Mouse (Mus musculus): ENCODE data around the gene Maco1. TPM values are rescaled to one million over a fixed set of nuclear protein-coding genes. Genes with fewer than 3 reads are reported as not detected.

Maco1 gene
- total RNA-seq, 1 experiment, result 56.1 TPM

DNA sequence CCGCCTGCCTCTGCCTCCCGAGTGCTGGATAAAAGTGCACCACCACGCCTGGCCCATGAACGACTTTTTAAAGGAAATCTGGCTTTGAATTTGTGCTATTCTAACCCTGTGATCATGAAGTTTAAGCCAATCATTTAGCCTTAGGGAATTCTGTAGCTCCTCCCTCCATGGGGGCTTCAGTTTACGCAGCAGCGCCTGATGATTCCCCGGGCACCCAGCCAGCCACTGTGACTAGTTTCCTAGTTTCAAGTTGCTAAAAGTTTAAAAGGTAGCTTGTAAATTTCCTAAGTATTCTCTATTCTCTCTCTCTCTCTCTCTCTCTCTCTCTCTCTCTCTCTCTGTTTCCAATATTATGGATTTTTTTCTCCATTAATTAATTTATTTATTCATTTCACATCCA, 76.9 kb downstream of the Maco1 start:
- Histone ChIP-seq H3K4me3 (ENCODE audit: insufficient read depth in 1 of 2, low read depth in 1 of 2, low read length in 2 of 2, poor library complexity in 1 of 2, severe bottlenecking in 1 of 2) (no peak overlapping the region), H3K4me1 (ENCODE audit: control insufficient read depth in 2 of 2, insufficient read depth in 2 of 2, low read length in 2 of 2, poor library complexity in 1 of 2) (peaks cover 0 to 34% of the 10 kb centered on the region in 2 experiments; a peak in 2 of 4 replicates), H3K9me3 (ENCODE audit: control insufficient read depth, insufficient read depth, low read depth, low read length) (no peaks in the 10 kb centered on the region), H3K27ac (ENCODE audit: insufficient read depth, low read depth, low read length, poor library complexity, severe bottlenecking) (no peak overlapping the region), H3K36me3 (ENCODE audit: control insufficient read depth, insufficient read depth, low read length, poor library complexity, severe bottlenecking) (no peaks in the 10 kb centered on the region), H3K9ac (ENCODE audit: insufficient read depth, low read depth, low read length, poor library complexity, severe bottlenecking) (no peak overlapping the region)
- in situ Hi-C loops (cut with MboI; ENCODE audit: low sequenced_read_pairs in 2 of 2, unreplicated experiment in 2 of 2), result no loop called here
- TF ChIP-seq HCFC1 (IDR thresholded peaks at IDR 0.05; ENCODE audit: borderline replicate concordance, insufficient read depth, low read length), result no peak
- no peak for TF ChIP-seq MAFK (IDR thresholded peaks at IDR 0.05; ENCODE audit: insufficient read depth, low read depth, low read length)
- TF ChIP-seq CHD2 (IDR thresholded peaks at IDR 0.05; ENCODE audit: low read depth, low read length), result no peak
- TF ChIP-seq ZNF384 (IDR thresholded peaks at IDR 0.05; ENCODE audit: low read depth, low read length), result no peak
- TF ChIP-seq ZC3H11A (IDR thresholded peaks at IDR 0.05; ENCODE audit: borderline replicate concordance, low read depth, low read length), result no peak
- DNase-seq (ENCODE audit: low read depth, low spot score), result no peak

DNA sequence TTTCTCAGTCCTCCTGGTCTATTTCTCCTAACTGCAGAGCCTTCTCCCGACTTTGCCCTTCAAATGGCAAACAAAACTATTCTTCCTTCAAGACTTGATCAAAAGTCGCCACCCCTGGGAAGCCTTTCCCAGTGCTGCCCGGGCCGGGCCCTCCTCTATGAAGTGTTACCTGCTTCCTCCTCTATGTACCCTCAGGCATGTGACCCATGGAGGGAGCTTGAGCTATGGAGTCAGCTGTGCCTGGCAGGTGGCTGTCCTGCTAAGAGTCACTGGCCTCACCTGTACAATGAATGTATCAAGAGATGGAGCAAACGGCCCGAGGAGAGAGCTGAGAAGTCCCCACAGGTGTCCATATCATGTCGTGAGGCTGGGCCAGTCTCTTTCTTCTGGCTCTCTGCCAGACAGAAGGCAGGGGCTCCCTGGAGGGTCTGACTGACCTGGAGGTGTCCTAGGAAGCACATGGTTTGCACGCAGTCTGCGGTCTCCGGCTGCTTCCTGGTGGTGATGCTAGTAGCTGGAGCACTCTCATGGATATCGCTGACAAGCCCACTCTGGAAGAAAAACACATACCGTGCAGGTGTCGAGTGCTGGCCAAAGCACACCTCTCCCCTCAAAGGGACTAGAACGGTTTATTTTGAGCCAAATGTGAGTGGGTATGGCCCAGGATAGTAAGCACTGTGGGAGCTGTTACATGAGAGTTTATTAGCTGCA, 77.8 kb downstream of the Maco1 start:
- in situ Hi-C loops (cut with MboI; ENCODE audit: low sequenced_read_pairs in 2 of 2, unreplicated experiment in 2 of 2), result no loop called here
- Histone ChIP-seq H3K36me3 (ENCODE audit: control insufficient read depth, insufficient read depth, low read length, poor library complexity, severe bottlenecking) (no peaks in the 10 kb centered on the region), H3K9ac (ENCODE audit: insufficient read depth, low read depth, low read length, poor library complexity, severe bottlenecking) (no peak overlapping the region), H3K27ac (ENCODE audit: insufficient read depth, low read depth, low read length, poor library complexity, severe bottlenecking) (no peak overlapping the region), H3K4me3 (ENCODE audit: insufficient read depth in 1 of 2, low read depth in 1 of 2, low read length in 2 of 2, poor library complexity in 1 of 2, severe bottlenecking in 1 of 2) (no peak overlapping the region), H3K4me1 (ENCODE audit: control insufficient read depth in 2 of 2, insufficient read depth in 2 of 2, low read length in 2 of 2, poor library complexity in 1 of 2) (peaks cover 0 to 33% of the 10 kb centered on the region in 2 experiments; a peak in 2 of 4 replicates), H3K9me3 (ENCODE audit: control insufficient read depth, insufficient read depth, low read depth, low read length) (no peaks in the 10 kb centered on the region)
- TF ChIP-seq HCFC1 (IDR thresholded peaks at IDR 0.05; ENCODE audit: borderline replicate concordance, insufficient read depth, low read length) (no peak), MAFK (IDR thresholded peaks at IDR 0.05; ENCODE audit: insufficient read depth, low read depth, low read length) (no peak), ZC3H11A (IDR thresholded peaks at IDR 0.05; ENCODE audit: borderline replicate concordance, low read depth, low read length) (no peak), ZNF384 (IDR thresholded peaks at IDR 0.05; ENCODE audit: low read depth, low read length) (no peak), CHD2 (IDR thresholded peaks at IDR 0.05; ENCODE audit: low read depth, low read length) (no peak)
- DNase-seq (ENCODE audit: low read depth, low spot score), result no peak

DNA sequence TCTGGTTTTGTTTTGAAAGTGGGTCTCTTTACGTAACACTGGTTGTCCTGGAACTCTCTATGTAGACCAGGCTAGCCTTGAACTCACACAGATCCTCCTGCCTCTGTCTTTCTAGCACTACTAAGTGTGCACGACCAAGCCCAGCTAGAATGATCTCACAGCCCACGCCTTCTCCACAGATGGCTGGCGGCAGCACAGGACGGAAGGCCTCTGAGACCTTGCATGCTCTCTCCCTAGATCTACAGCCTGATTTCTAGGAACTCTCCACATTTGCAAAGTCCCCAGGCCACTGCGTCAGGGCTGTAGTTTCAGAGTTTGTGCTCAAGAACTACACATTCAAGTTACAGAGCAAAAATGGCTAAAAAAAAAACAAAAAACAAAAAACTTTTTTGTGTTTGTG, 79.0 kb downstream of the Maco1 start:
- Histone ChIP-seq H3K27ac (ENCODE audit: insufficient read depth, low read depth, low read length, poor library complexity, severe bottlenecking) (no peak overlapping the region), H3K9ac (ENCODE audit: insufficient read depth, low read depth, low read length, poor library complexity, severe bottlenecking) (no peak overlapping the region), H3K4me1 (ENCODE audit: control insufficient read depth in 2 of 2, insufficient read depth in 2 of 2, low read length in 2 of 2, poor library complexity in 1 of 2) (peaks cover 0 to 22% of the 10 kb centered on the region in 2 experiments; a peak in 2 of 4 replicates), H3K9me3 (ENCODE audit: control insufficient read depth, insufficient read depth, low read depth, low read length) (no peaks in the 10 kb centered on the region), H3K4me3 (ENCODE audit: insufficient read depth in 1 of 2, low read depth in 1 of 2, low read length in 2 of 2, poor library complexity in 1 of 2, severe bottlenecking in 1 of 2) (no peak overlapping the region), H3K36me3 (ENCODE audit: control insufficient read depth, insufficient read depth, low read length, poor library complexity, severe bottlenecking) (no peaks in the 10 kb centered on the region)
- no peak for DNase-seq (ENCODE audit: low read depth, low spot score)
- TF ChIP-seq ZNF384 (IDR thresholded peaks at IDR 0.05; ENCODE audit: low read depth, low read length) (no peak), HCFC1 (IDR thresholded peaks at IDR 0.05; ENCODE audit: borderline replicate concordance, insufficient read depth, low read length) (no peak), CHD2 (IDR thresholded peaks at IDR 0.05; ENCODE audit: low read depth, low read length) (no peak), MAFK (IDR thresholded peaks at IDR 0.05; ENCODE audit: insufficient read depth, low read depth, low read length) (no peak), ZC3H11A (IDR thresholded peaks at IDR 0.05; ENCODE audit: borderline replicate concordance, low read depth, low read length) (no peak)
- in situ Hi-C loops (cut with MboI; ENCODE audit: low sequenced_read_pairs in 2 of 2, unreplicated experiment in 2 of 2), result no loop called here

- in situ Hi-C loops (cut with MboI; ENCODE audit: low sequenced_read_pairs in 2 of 2, unreplicated experiment in 2 of 2), result no loop called here
- Histone ChIP-seq H3K4me3 (ENCODE audit: insufficient read depth in 1 of 2, low read depth in 1 of 2, low read length in 2 of 2, poor library complexity in 1 of 2, severe bottlenecking in 1 of 2) (no peak overlapping the region), H3K27ac (ENCODE audit: insufficient read depth, low read depth, low read length, poor library complexity, severe bottlenecking) (no peak overlapping the region), H3K9ac (ENCODE audit: insufficient read depth, low read depth, low read length, poor library complexity, severe bottlenecking) (no peak overlapping the region), H3K4me1 (ENCODE audit: control insufficient read depth in 2 of 2, insufficient read depth in 2 of 2, low read length in 2 of 2, poor library complexity in 1 of 2) (peaks cover 1 to 21% of the 10 kb centered on the region in 2 experiments; a peak in 3 of 4 replicates), H3K36me3 (ENCODE audit: control insufficient read depth, insufficient read depth, low read length, poor library complexity, severe bottlenecking) (no peaks in the 10 kb centered on the region), H3K9me3 (ENCODE audit: control insufficient read depth, insufficient read depth, low read depth, low read length) (no peaks in the 10 kb centered on the region)
- TF ChIP-seq MAFK (IDR thresholded peaks at IDR 0.05; ENCODE audit: insufficient read depth, low read depth, low read length) (no peak), CHD2 (IDR thresholded peaks at IDR 0.05; ENCODE audit: low read depth, low read length) (no peak), HCFC1 (IDR thresholded peaks at IDR 0.05; ENCODE audit: borderline replicate concordance, insufficient read depth, low read length) (no peak), ZNF384 (IDR thresholded peaks at IDR 0.05; ENCODE audit: low read depth, low read length) (no peak), ZC3H11A (IDR thresholded peaks at IDR 0.05; ENCODE audit: borderline replicate concordance, low read depth, low read length) (no peak)
- no peak for DNase-seq (ENCODE audit: low read depth, low spot score)
Measured at GRCm38 (mm10) chr4:134772805-134773674, 80.1 kb downstream of the Maco1 start.
